In genomic region chr14:61686101-61686691, GRCm38 (mm10) we compare ENCODE assay signal across 8 mouse cellular contexts.
DNase-seq lines count a peak whose midpoint lies in the region; ATAC-seq lines count a peak whose summit lies in the region.

No protein-coding gene starts in this region.

- H3K4me3 ChIP-seq in brown adipose tissue, adult 24 weeks (ENCODE audit: insufficient read depth, low read depth, low read length), result peak overlapping the region; percentile 52
- H3K4me3 ChIP-seq in neural tube, embryonic 13.5 days, result peak overlapping the region; percentile 30

- H3K9me3 ChIP-seq in neural tube, embryonic 13.5 days, result no peaks in the 10 kb centered on the region

- peaks cover 80% of the 10 kb centered on the region for H3K27me3 ChIP-seq in neural tube, embryonic 13.5 days

- no peak for ATAC-seq in neural tube, embryonic 13.5 days (ENCODE audit: low read depth)

- peak overlapping the region; percentile 70 for H3K27ac ChIP-seq in brown adipose tissue, adult 24 weeks (replicated peaks; ENCODE audit: low read depth, low read length)
- no peak overlapping the region for H3K27ac ChIP-seq in neural tube, embryonic 13.5 days (replicated peaks)

- no peaks in the 10 kb centered on the region for H3K36me3 ChIP-seq in neural tube, embryonic 13.5 days

- DNase-seq in gastrocnemius, postnatal 10 days, result peak; percentile 47
- DNase-seq in gastrocnemius, adult 8-10 months (ENCODE audit: low spot score in 2 of 2), result no peak
- DNase-seq in heart, postnatal 14 days, result peak; percentile 18 to 41
- DNase-seq in liver, result peak; percentile 31
- DNase-seq in layer of hippocampus, postnatal 14 days (ENCODE audit: low spot score in 2 of 2), result no peak
- no peak for DNase-seq in right cerebral cortex, postnatal 25 days

- H3K4me1 ChIP-seq in brown adipose tissue, adult 24 weeks (ENCODE audit: control insufficient read depth, insufficient read depth, insufficient read length, low read length), result peaks cover 2% of the 10 kb centered on the region; the same call in 1 of the 2 replicates
- peaks cover 51% of the 10 kb centered on the region for H3K4me1 ChIP-seq in neural tube, embryonic 13.5 days (replicated peaks)

- H3K4me2 ChIP-seq in neural tube, embryonic 13.5 days, result peak overlapping the region; percentile 53

- intact Hi-C loops in heart, postnatal 14 days (cut with DNase I), result loop anchor here (5.0 kb wide), 1 partner anchor 114 kb away; no protein-coding TSS in a partner anchor

- WGBS in neural tube, embryonic 13.5 days, result under 1% methylated on average over 35 of the region's 35 CpGs

- no peak overlapping the region for H3K9ac ChIP-seq in neural tube, embryonic 13.5 days

Comparison
In these comparisons a context has a peak if more than half of its experiments do, and no peak if none do; other contexts are left out.
1. DNase-seq: peak in gastrocnemius, postnatal 10 days (single experiment), heart, postnatal 14 days (2 of 2) and liver (single experiment); none in gastrocnemius, adult 8-10 months (0 of 2), layer of hippocampus, postnatal 14 days (0 of 2) and right cerebral cortex, postnatal 25 days (single experiment).